Mouse (Mus musculus) CH12.LX (cell line): ENCODE results near the gene Ephb3.

Source experiments
- CTCF ChIP-seq, 2 experiments: IDR thresholded peaks in 1 of 2; conservative IDR thresholded peaks in 1 of 2; 2 replicates each; pipeline ENCODE4 v1.5.1; 2011 to 2012; ENCODE audit warnings: low read depth in 2 of 2, low read length in 2 of 2, improper control_type of control experiment in 1 of 2, inconsistent platforms in 1 of 2, mild to moderate bottlenecking in 1 of 2, moderate library complexity in 1 of 2
- EP300 ChIP-seq: IDR thresholded peaks from 2 replicates; pipeline ENCODE4 v1.6.1; 2011; ENCODE audit warnings: low read length, improper control_type of control experiment
- GABPA ChIP-seq: IDR thresholded peaks from 2 replicates; pipeline ENCODE4 v1.6.1; 2012; ENCODE audit warnings: low read depth, low read length, improper control_type of control experiment, inconsistent platforms; ENCODE audit not compliant: insufficient replicate concordance
- IRF4 ChIP-seq: IDR thresholded peaks from 2 replicates; pipeline ENCODE4 v1.6.1; 2014; ENCODE audit warnings: low read depth, mild to moderate bottlenecking, inconsistent platforms, low read length, improper control_type of control experiment
- POLR2A ChIP-seq: IDR thresholded peaks from 2 replicates; pipeline ENCODE4 v1.6.1; 2011; ENCODE audit warnings: low read depth, mild to moderate bottlenecking, improper control_type of control experiment, low read length
- RCOR1 ChIP-seq: conservative IDR thresholded peaks from 2 replicates; pipeline ENCODE4 v1.6.1; 2012; ENCODE audit warnings: low read depth, mild to moderate bottlenecking, inconsistent platforms, low read length, improper control_type of control experiment
- SIN3A ChIP-seq: IDR thresholded peaks from 2 replicates; pipeline ENCODE4 v1.6.1; 2012; ENCODE audit warnings: low read length, improper control_type of control experiment, inconsistent platforms
- UBTF ChIP-seq: IDR thresholded peaks from 2 replicates; pipeline ENCODE4 v1.6.1; 2012; ENCODE audit warnings: low read depth, mild to moderate bottlenecking, inconsistent platforms, low read length, improper control_type of control experiment, moderate library complexity
- ZC3H11A ChIP-seq: IDR thresholded peaks from 2 replicates; pipeline ENCODE4 v1.6.1; 2012; ENCODE audit warnings: low read depth, mild to moderate bottlenecking, inconsistent platforms, low read length, improper control_type of control experiment

DNA sequence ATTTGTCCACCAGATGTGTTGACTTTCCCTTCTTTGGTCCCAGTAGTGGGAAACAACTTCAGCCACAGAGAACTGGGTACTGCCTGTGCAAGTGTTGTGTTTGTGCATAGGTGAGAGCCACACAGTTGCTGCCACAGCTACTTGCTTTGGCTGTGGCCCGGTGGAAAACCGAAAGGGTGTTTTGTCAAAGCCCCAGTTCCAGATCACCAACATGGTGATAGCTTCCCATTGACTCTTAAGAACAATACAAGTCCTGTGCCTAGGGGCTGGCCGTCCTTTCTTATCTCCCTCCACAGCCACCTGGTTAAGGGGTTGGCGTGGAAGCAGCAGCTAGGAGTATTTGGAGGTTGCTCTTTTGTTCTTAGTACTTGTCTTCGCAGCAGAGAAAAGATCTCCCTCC, 5.6 kb downstream of the Ephb3 start:
- no peak for TF ChIP-seq CTCF (conservative IDR thresholded peaks at IDR 0.05 in 1 of 2, IDR thresholded peaks at IDR 0.05 in 1 of 2; ENCODE audit: low read depth in 2 of 2, low read length in 2 of 2)
- TF ChIP-seq RCOR1 = no peak
- no peak for TF ChIP-seq SIN3A
- TF ChIP-seq ZC3H11A = no peak
- no peak for TF ChIP-seq POLR2A
- no peak for TF ChIP-seq UBTF
- TF ChIP-seq EP300 = no peak
- TF ChIP-seq IRF4 = no peak
- TF ChIP-seq GABPA = no peak
